Comparison of ENCODE assay signal across 26 mouse cellular contexts in the genomic region with DNA sequence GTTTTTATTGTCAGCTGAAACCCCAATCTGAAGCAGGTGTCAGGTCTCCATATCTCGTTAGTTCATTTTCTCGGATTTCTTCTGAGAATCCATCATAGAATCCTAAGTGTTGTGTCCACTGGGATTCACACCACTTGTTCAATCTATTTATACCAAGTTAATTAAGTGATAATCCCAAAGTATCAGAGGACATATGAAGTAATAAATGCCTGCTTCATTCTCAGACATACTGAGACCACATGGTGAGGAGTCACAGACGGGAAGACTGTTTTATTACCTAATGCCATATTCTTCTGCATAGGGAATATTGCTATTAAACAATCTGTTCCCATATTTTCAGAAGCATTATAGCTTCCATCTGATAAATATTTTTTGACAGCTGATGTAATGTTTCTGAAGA.
DNase-seq lines count a peak whose midpoint lies in the region; ATAC-seq and TF ChIP-seq lines count a peak whose summit lies in the region.
"Had no signal": no experiment of that assay in that cellular context is flagged by ENCODE, and none has a peak within 500 bp of the region (broad histone marks: within the 10 kb centered on the region; RNA-seq: fewer than 3 reads in every experiment).

No protein-coding gene starts in this region.

- 44% methylated on average over 3 of the region's 3 CpGs for WGBS in forebrain, embryonic 14.5 days
- 45% methylated on average over 3 of the region's 3 CpGs for WGBS in forebrain, postnatal 0 days
- 49% methylated on average over 3 of the region's 3 CpGs for WGBS in limb, embryonic 13.5 days
- 83% methylated on average over 3 of the region's 3 CpGs for WGBS in limb, embryonic 10.5 days
- WGBS in limb, embryonic 14.5 days: 54% methylated on average over 3 of the region's 3 CpGs

- no peak overlapping the region for H3K9ac ChIP-seq in forebrain, embryonic 14.5 days (ENCODE audit: low read length)
- no peak overlapping the region for H3K9ac ChIP-seq in forebrain, postnatal 0 days
- H3K9ac ChIP-seq in limb, embryonic 13.5 days: no peak overlapping the region
- no peak overlapping the region for H3K9ac ChIP-seq in limb, embryonic 14.5 days (ENCODE audit: low read depth, low read length, severe bottlenecking)
- H3K9ac ChIP-seq: embryonic facial prominence, embryonic 13.5 days; heart, embryonic 15.5 days; lung, embryonic 15.5 days; midbrain, embryonic 12.5 days; neural tube, embryonic 12.5 days had no signal

- peak; percentile 49 for DNase-seq in forebrain, embryonic 14.5 days (ENCODE audit: low spot score)
- DNase-seq in forebrain, postnatal 0 days: no peak
- no peak for DNase-seq in limb, embryonic 10.5 days (ENCODE audit: low spot score)
- peak; percentile 75 for DNase-seq in brain, embryonic 14.5 days (ENCODE audit: low read depth)
- DNase-seq in limb, embryonic 14.5 days (ENCODE audit: low spot score): no peak
- DNase-seq in right cerebral cortex, postnatal 14 days: no peak
- DNase-seq: adrenal gland, postnatal 14 days; cerebellum, adult 11-12 months; cerebellum, adult 9-11 months; embryo, embryonic 11 days; gastrocnemius, postnatal 14 days; kidney, adult 9 months; kidney, postnatal 10 days; layer of hippocampus, postnatal 36 days; thymus, postnatal 4 days had no signal

- no peak overlapping the region for H3K4me2 ChIP-seq in forebrain, embryonic 14.5 days (ENCODE audit: low read length)
- no peak overlapping the region for H3K4me2 ChIP-seq in forebrain, postnatal 0 days (ENCODE audit: low read depth)
- H3K4me2 ChIP-seq in limb, embryonic 13.5 days (replicated peaks): no peak overlapping the region
- no peak overlapping the region for H3K4me2 ChIP-seq in limb, embryonic 14.5 days (replicated peaks; ENCODE audit: low read depth, low read length, severe bottlenecking)
- H3K4me2 ChIP-seq: embryonic facial prominence, embryonic 13.5 days; heart, embryonic 15.5 days; liver, embryonic 11.5 days; lung, embryonic 15.5 days; midbrain, embryonic 12.5 days; neural tube, embryonic 12.5 days had no signal

- H3K36me3 ChIP-seq in forebrain, embryonic 14.5 days (ENCODE audit: control insufficient read depth, insufficient read depth, low read length): no peaks in the 10 kb centered on the region
- H3K36me3 ChIP-seq in forebrain, postnatal 0 days (ENCODE audit: insufficient read depth): no peaks in the 10 kb centered on the region
- no peaks in the 10 kb centered on the region for H3K36me3 ChIP-seq in limb, embryonic 13.5 days
- no peaks in the 10 kb centered on the region for H3K36me3 ChIP-seq in limb, embryonic 10.5 days
- H3K36me3 ChIP-seq in limb, embryonic 14.5 days (ENCODE audit: control insufficient read depth, insufficient read depth, low read length): no peaks in the 10 kb centered on the region
- H3K36me3 ChIP-seq: embryonic facial prominence, embryonic 13.5 days; heart, embryonic 15.5 days; lung, embryonic 15.5 days; midbrain, embryonic 12.5 days; neural tube, embryonic 12.5 days had no signal

- no peaks in the 10 kb centered on the region for H3K27me3 ChIP-seq in forebrain, embryonic 14.5 days (replicated peaks; ENCODE audit: control insufficient read depth, insufficient read depth, low read length)
- no peaks in the 10 kb centered on the region for H3K27me3 ChIP-seq in forebrain, postnatal 0 days (ENCODE audit: insufficient read depth, low read length)
- H3K27me3 ChIP-seq in limb, embryonic 13.5 days: no peaks in the 10 kb centered on the region
- no peaks in the 10 kb centered on the region for H3K27me3 ChIP-seq in limb, embryonic 10.5 days (ENCODE audit: low read depth, poor library complexity, severe bottlenecking)
- no peaks in the 10 kb centered on the region for H3K27me3 ChIP-seq in limb, embryonic 14.5 days (ENCODE audit: control insufficient read depth, insufficient read depth, low read length)
- H3K27me3 ChIP-seq: embryonic facial prominence, embryonic 13.5 days; heart, embryonic 15.5 days; lung, embryonic 15.5 days; midbrain, embryonic 12.5 days; neural tube, embryonic 12.5 days had no signal

- H3K4me1 ChIP-seq in forebrain, embryonic 14.5 days (ENCODE audit: control insufficient read depth, insufficient read depth, low read length): no peaks in the 10 kb centered on the region
- H3K4me1 ChIP-seq in forebrain, postnatal 0 days (ENCODE audit: insufficient read depth): no peaks in the 10 kb centered on the region
- no peaks in the 10 kb centered on the region for H3K4me1 ChIP-seq in limb, embryonic 13.5 days
- no peaks in the 10 kb centered on the region for H3K4me1 ChIP-seq in limb, embryonic 10.5 days
- no peaks in the 10 kb centered on the region for H3K4me1 ChIP-seq in limb, embryonic 14.5 days (ENCODE audit: control insufficient read depth, insufficient read depth, low read length)
- H3K4me1 ChIP-seq: embryonic facial prominence, embryonic 13.5 days; heart, embryonic 15.5 days; lung, embryonic 15.5 days; midbrain, embryonic 12.5 days; neural tube, embryonic 12.5 days had no signal

- H3K9me3 ChIP-seq in forebrain, embryonic 14.5 days (replicated peaks; ENCODE audit: control insufficient read depth, low read length): no peaks in the 10 kb centered on the region
- H3K9me3 ChIP-seq in forebrain, postnatal 0 days (ENCODE audit: low read length): no peaks in the 10 kb centered on the region
- no peaks in the 10 kb centered on the region for H3K9me3 ChIP-seq in limb, embryonic 13.5 days
- no peaks in the 10 kb centered on the region for H3K9me3 ChIP-seq in limb, embryonic 10.5 days (replicated peaks)
- no peaks in the 10 kb centered on the region for H3K9me3 ChIP-seq in limb, embryonic 14.5 days (ENCODE audit: control insufficient read depth, low read length)
- H3K9me3 ChIP-seq: embryonic facial prominence, embryonic 13.5 days; heart, embryonic 15.5 days; lung, embryonic 15.5 days; midbrain, embryonic 12.5 days; neural tube, embryonic 12.5 days had no signal

- H3K4me3 ChIP-seq in forebrain, embryonic 14.5 days (ENCODE audit: low read depth, low read length): no peak overlapping the region
- no peak overlapping the region for H3K4me3 ChIP-seq in forebrain, postnatal 0 days (ENCODE audit: low read depth, low read length)
- no peak overlapping the region for H3K4me3 ChIP-seq in limb, embryonic 13.5 days
- no peak overlapping the region for H3K4me3 ChIP-seq in limb, embryonic 10.5 days
- no peak overlapping the region for H3K4me3 ChIP-seq in limb, embryonic 14.5 days (replicated peaks; ENCODE audit: low read length)
- H3K4me3 ChIP-seq: embryonic facial prominence, embryonic 13.5 days; erythroblast, embryonic 14.5 days; heart, embryonic 15.5 days; lung, embryonic 15.5 days; midbrain, embryonic 12.5 days; myocyte; neural tube, embryonic 12.5 days had no signal

- TF ChIP-seq POLR2A in brain, embryonic 14.5 days (IDR thresholded peaks at IDR 0.05; ENCODE audit: borderline replicate concordance, extremely low read depth, insufficient read depth, insufficient read length, poor library complexity, severe bottlenecking): no peak
- TF ChIP-seq POLR2A in limb, embryonic 14.5 days (IDR thresholded peaks at IDR 0.05; ENCODE audit: borderline replicate concordance, extremely low read depth, insufficient read depth, insufficient read length): no peak

- H3K27ac ChIP-seq in forebrain, embryonic 14.5 days (ENCODE audit: low read depth, low read length): no peak overlapping the region
- H3K27ac ChIP-seq in forebrain, postnatal 0 days (ENCODE audit: low read depth, low read length): no peak overlapping the region
- H3K27ac ChIP-seq in limb, embryonic 13.5 days: no peak overlapping the region
- H3K27ac ChIP-seq in limb, embryonic 10.5 days: no peak overlapping the region
- H3K27ac ChIP-seq in limb, embryonic 14.5 days (replicated peaks; ENCODE audit: low read depth, low read length): no peak overlapping the region
- H3K27ac ChIP-seq: embryonic facial prominence, embryonic 13.5 days; heart, embryonic 15.5 days; lung, embryonic 15.5 days; midbrain, embryonic 12.5 days; neural tube, embryonic 12.5 days had no signal

- ATAC-seq in forebrain, embryonic 14.5 days: peak; percentile 62
- ATAC-seq in forebrain, postnatal 0 days: no peak
- peak; percentile 32; the same call in 1 of the 2 replicates for ATAC-seq in limb, embryonic 13.5 days (ENCODE audit: low FRiP score, low read depth)
- ATAC-seq in limb, embryonic 14.5 days (ENCODE audit: low FRiP score, low read depth): peak; percentile 53; the same call in 1 of the 2 replicates
- ATAC-seq: CD4-positive, CD25-positive, alpha-beta regulatory T cell, adult 4 months; intestine, embryonic 16.5 days had no signal

- TF ChIP-seq CTCF in forebrain, postnatal 0 days (IDR thresholded peaks at IDR 0.05; ENCODE audit: low read depth): no peak
- no peak for TF ChIP-seq CTCF in brain, embryonic 14.5 days (IDR thresholded peaks at IDR 0.05; ENCODE audit: borderline replicate concordance, extremely low read depth, insufficient read depth, insufficient read length)

Comparison
In these comparisons a context has a peak if more than half of its experiments do, and no peak if none do; other contexts are left out.
1. DNase-seq: peak in forebrain, embryonic 14.5 days (single experiment) and brain, embryonic 14.5 days (single experiment); none in forebrain, postnatal 0 days (single experiment), limb, embryonic 10.5 days (single experiment), limb, embryonic 14.5 days (single experiment) and right cerebral cortex, postnatal 14 days (single experiment).